ENCODE assay signal across 11 mouse cellular contexts in genomic region chr5:66114208-66114607, GRCm38 (mm10). TPM values are rescaled to one million over a fixed set of nuclear protein-coding genes. Genes with fewer than 3 reads are reported as not detected.
DNase-seq lines count a peak whose midpoint lies in the region; ATAC-seq lines count a peak whose summit lies in the region.
"Had no signal": no experiment of that assay in that cellular context is flagged by ENCODE, and none has a peak within 500 bp of the region (broad histone marks: within the 10 kb centered on the region; RNA-seq: fewer than 3 reads in every experiment).

No protein-coding gene starts in this region.

- no peaks in the 10 kb centered on the region for H3K9me3 ChIP-seq in liver, embryonic 16.5 days (replicated peaks; ENCODE audit: control insufficient read depth, low read length)
- no peaks in the 10 kb centered on the region for H3K9me3 ChIP-seq in stomach, embryonic 16.5 days (replicated peaks; ENCODE audit: control insufficient read depth, low read length)
- H3K9me3 ChIP-seq in heart, embryonic 10.5 days = no peaks in the 10 kb centered on the region
- H3K9me3 ChIP-seq: forebrain, embryonic 15.5 days; heart, embryonic 15.5 days; limb, embryonic 13.5 days had no signal

- H3K4me3 ChIP-seq in liver, embryonic 16.5 days (ENCODE audit: low read depth, low read length) = no peak overlapping the region
- H3K4me3 ChIP-seq in stomach, embryonic 16.5 days (replicated peaks; ENCODE audit: low read length) = no peak overlapping the region
- H3K4me3 ChIP-seq in heart, embryonic 10.5 days = no peak overlapping the region
- H3K4me3 ChIP-seq: forebrain, embryonic 15.5 days; heart, embryonic 15.5 days; limb, embryonic 13.5 days had no signal

- no peak overlapping the region for H3K4me2 ChIP-seq in liver, embryonic 16.5 days (ENCODE audit: low read depth, low read length)
- H3K4me2 ChIP-seq in stomach, embryonic 16.5 days (ENCODE audit: low read depth, low read length) = peak overlapping the region; percentile 23
- H3K4me2 ChIP-seq: forebrain, embryonic 15.5 days; heart, embryonic 15.5 days; limb, embryonic 13.5 days had no signal

- 50% methylated on average over 6 of the region's 6 CpGs for WGBS in liver, embryonic 16.5 days (ENCODE audit: insufficient replicate concordance)
- 59% methylated on average over 6 of the region's 6 CpGs for WGBS in stomach, embryonic 16.5 days
- 71% methylated on average over 6 of the region's 6 CpGs for WGBS in heart, embryonic 10.5 days

- peak; percentile 91 for ATAC-seq in liver, embryonic 16.5 days (ENCODE audit: low read depth)
- peak; percentile 88 for ATAC-seq in stomach, embryonic 16.5 days (ENCODE audit: insufficient read depth, low FRiP score)
- no peak for ATAC-seq in frontal cortex, adult (ENCODE audit: low TSS enrichment)
- ATAC-seq: forebrain, embryonic 15.5 days had no signal

- H3K9ac ChIP-seq in liver, embryonic 16.5 days (ENCODE audit: low read depth, low read length) = no peak overlapping the region
- no peak overlapping the region for H3K9ac ChIP-seq in stomach, embryonic 16.5 days (ENCODE audit: low read length)
- H3K9ac ChIP-seq: forebrain, embryonic 15.5 days; heart, embryonic 15.5 days; limb, embryonic 13.5 days had no signal

- H3K27ac ChIP-seq in liver, embryonic 16.5 days (ENCODE audit: low read length) = peak overlapping the region; percentile 46; the same call in 1 of the 2 replicates
- peak overlapping the region; percentile 52 for H3K27ac ChIP-seq in stomach, embryonic 16.5 days (ENCODE audit: low read length)
- no peak overlapping the region for H3K27ac ChIP-seq in heart, embryonic 10.5 days
- H3K27ac ChIP-seq: forebrain, embryonic 15.5 days; heart, embryonic 15.5 days; limb, embryonic 13.5 days had no signal

- H3K4me1 ChIP-seq in liver, embryonic 16.5 days (ENCODE audit: control insufficient read depth, low read depth, low read length) = peaks cover 3% of the 10 kb centered on the region
- H3K4me1 ChIP-seq in stomach, embryonic 16.5 days (ENCODE audit: control insufficient read depth, insufficient read depth, low read length) = peaks cover 6% of the 10 kb centered on the region; the same call in 1 of the 2 replicates
- no peaks in the 10 kb centered on the region for H3K4me1 ChIP-seq in heart, embryonic 10.5 days
- H3K4me1 ChIP-seq: forebrain, embryonic 15.5 days; heart, embryonic 15.5 days had no signal

- DNase-seq in adrenal gland, adult 2 months = peak; percentile 56
- DNase-seq in adrenal gland, postnatal 4 days (ENCODE audit: low spot score in 2 of 2) = no peak
- DNase-seq in kidney, adult 8-10 months = peak; percentile 77 to 92
- no peak for DNase-seq in heart, embryonic 10.5 days (ENCODE audit: low spot score)
- DNase-seq in spleen, adult 12 weeks (ENCODE audit: low spot score) = no peak

- H3K36me3 ChIP-seq in liver, embryonic 16.5 days (ENCODE audit: control insufficient read depth, insufficient read depth) = no peaks in the 10 kb centered on the region
- no peaks in the 10 kb centered on the region for H3K36me3 ChIP-seq in stomach, embryonic 16.5 days (ENCODE audit: control insufficient read depth, insufficient read depth, low read length)
- H3K36me3 ChIP-seq in heart, embryonic 10.5 days = no peaks in the 10 kb centered on the region
- H3K36me3 ChIP-seq: forebrain, embryonic 15.5 days; heart, embryonic 15.5 days; limb, embryonic 13.5 days had no signal

- H3K27me3 ChIP-seq in liver, embryonic 16.5 days (ENCODE audit: control insufficient read depth, insufficient read depth, low read depth, low read length) = no peaks in the 10 kb centered on the region
- H3K27me3 ChIP-seq in stomach, embryonic 16.5 days (ENCODE audit: control insufficient read depth, insufficient read depth, low read length) = no peaks in the 10 kb centered on the region
- no peaks in the 10 kb centered on the region for H3K27me3 ChIP-seq in heart, embryonic 10.5 days (ENCODE audit: insufficient read depth, poor library complexity, severe bottlenecking)
- H3K27me3 ChIP-seq: forebrain, embryonic 15.5 days; heart, embryonic 15.5 days; limb, embryonic 13.5 days had no signal

RNA-seq across cellular contexts. Expression of gene Rbm47, which starts 58.7 kb away (rescaled TPM):
- 100 to 1,000 TPM in 1 of 2 experiments, 10 to 100 TPM in 1; 78.8 to 121 TPM for total RNA-seq in adrenal gland, adult 2 months (2021)
- 62.9 and 84.7 TPM in 2 replicates for polyA plus RNA-seq in adrenal gland, adult 2 months (2012; rRNA removed)
- total RNA-seq in adrenal gland, postnatal 4 days (2021) = 10 to 100 TPM; 63.2 to 73.3 TPM
- 19.1 and 19.3 TPM in 2 replicates for polyA plus RNA-seq in liver, embryonic 16.5 days (2015; fragmentation: Nextera tagmentation; extraction: Ambion mirVana)
- polyA plus RNA-seq in stomach, embryonic 16.5 days (2015; fragmentation: Nextera tagmentation; extraction: Ambion mirVana) = 79.1 and 84.6 TPM in 2 replicates
- polyA plus RNA-seq in heart, embryonic 10.5 days (2016; fragmentation: Nextera tagmentation; extraction: Ambion mirVana) = 1.5 and 3.6 TPM in 2 replicates

Comparison
In these comparisons a context has a peak if more than half of its experiments do, and no peak if none do; other contexts are left out.
1. DNase-seq: peak in adrenal gland, adult 2 months (single experiment) and kidney, adult 8-10 months (2 of 2); none in adrenal gland, postnatal 4 days (0 of 2), heart, embryonic 10.5 days (single experiment) and spleen, adult 12 weeks (single experiment).